Mouse (Mus musculus) embryonic fibroblast, embryonic 13.5 days (primary cell): ENCODE measurements around the gene Zfp296.

Experiments used
- CTCF ChIP-seq: IDR thresholded peaks from 2 replicates; pipeline ENCODE4 v1.5.1; 2011; ENCODE audit warnings: mild to moderate bottlenecking, control low read depth, low read length, moderate library complexity, borderline replicate concordance; ENCODE audit not compliant: insufficient read depth
- POLR2A ChIP-seq: IDR thresholded peaks from 2 replicates; pipeline ENCODE4 v1.6.1; 2011; ENCODE audit warnings: low read depth, mild to moderate bottlenecking, control low read depth, low read length, moderate library complexity

DNA sequence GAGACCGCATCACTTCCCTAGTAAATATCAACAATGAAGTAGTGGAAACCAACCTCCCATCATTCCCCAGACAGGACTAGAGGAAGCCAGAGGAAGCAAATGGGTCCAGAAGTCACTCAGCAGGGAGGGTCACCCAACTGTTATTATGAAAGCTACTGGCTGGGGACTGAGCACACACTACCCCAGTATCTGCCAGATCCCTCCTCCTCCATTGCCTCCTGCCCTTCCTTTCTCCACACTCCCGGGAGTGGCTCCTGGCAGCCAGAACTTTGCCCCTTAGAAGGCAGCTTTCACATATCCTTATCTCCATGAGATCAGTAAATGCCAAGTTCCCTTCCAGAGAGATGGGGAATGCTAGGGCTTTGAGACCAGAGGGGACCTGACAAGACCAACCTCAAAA lies 46.3 kb downstream of the Zfp296 start:
- no peak for TF ChIP-seq POLR2A
- TF ChIP-seq CTCF, result no peak
